Mouse (Mus musculus) bone marrow macrophage, adult 2 months (primary cell): Measurements from ENCODE around the gene Krtap2-4.

Experiments
- CTCF ChIP-seq: IDR thresholded peaks from 2 replicates; pipeline ENCODE4 v1.5.1; 2012; ENCODE audit warnings: low read depth, mild to moderate bottlenecking, low read length, moderate library complexity
- POLR2A ChIP-seq: IDR thresholded peaks from 2 replicates; pipeline ENCODE4 v1.6.1; 2012; ENCODE audit warnings: mild to moderate bottlenecking, low read depth, low read length, borderline replicate concordance

DNA sequence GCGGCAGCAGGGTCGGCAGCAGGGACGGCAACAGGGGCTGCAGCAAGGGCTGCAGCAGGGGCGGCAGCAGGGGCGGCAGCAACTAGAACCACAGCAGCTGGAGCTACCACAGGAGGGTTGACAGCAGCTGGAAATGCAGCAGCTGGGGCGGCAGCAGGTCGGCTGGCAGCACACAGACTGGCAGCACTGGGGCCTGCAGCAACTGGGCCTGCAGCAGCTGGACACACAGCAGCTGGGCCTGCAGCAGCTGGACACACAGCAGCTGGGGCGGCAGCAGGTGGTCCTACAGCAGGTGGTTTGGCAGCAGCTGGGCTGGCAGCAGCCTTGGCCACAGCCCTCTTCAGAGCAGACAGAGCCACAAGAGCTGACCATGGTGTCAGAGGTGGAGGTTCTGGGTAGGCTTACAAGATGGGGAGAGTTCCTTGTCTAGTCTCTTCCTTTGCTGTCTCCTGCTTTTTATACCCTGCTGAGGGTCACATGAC, 20.0 kb upstream of the Krtap2-4 start, which contains the start of gene Krtap4-2:
- TF ChIP-seq CTCF (no peak), POLR2A (no peak)
